ENCODE assay signal across 32 mouse cellular contexts in genomic region chr3:119128076-119128475, GRCm38 (mm10).
"Had no signal": no experiment of that assay in that cellular context is flagged by ENCODE, and none has a peak within 500 bp of the region (broad histone marks: within the 10 kb centered on the region; RNA-seq: fewer than 3 reads in every experiment).

No protein-coding gene starts in this region.

- H3K9me3 ChIP-seq: limb, embryonic 12.5 days; limb, embryonic 13.5 days; limb, embryonic 15.5 days; liver, embryonic 12.5 days; liver, embryonic 15.5 days; lung, embryonic 15.5 days; midbrain, embryonic 10.5 days; midbrain, embryonic 12.5 days; midbrain, embryonic 13.5 days; midbrain, embryonic 15.5 days; neural tube, embryonic 12.5 days; neural tube, embryonic 13.5 days had no signal

- H3K4me3 ChIP-seq: limb, embryonic 12.5 days; limb, embryonic 13.5 days; limb, embryonic 15.5 days; liver, embryonic 12.5 days; liver, embryonic 13.5 days; liver, embryonic 15.5 days; lung, embryonic 15.5 days; megakaryocyte, embryonic 14.5 days; midbrain, embryonic 10.5 days; midbrain, embryonic 12.5 days; midbrain, embryonic 13.5 days; midbrain, embryonic 15.5 days; myocyte; neural tube, embryonic 12.5 days; neural tube, embryonic 13.5 days had no signal

- H3K9ac ChIP-seq: limb, embryonic 12.5 days; limb, embryonic 13.5 days; limb, embryonic 15.5 days; liver, embryonic 12.5 days; liver, embryonic 13.5 days; liver, embryonic 14.5 days; liver, embryonic 15.5 days; liver, postnatal 0 days; lung, embryonic 14.5 days; lung, embryonic 15.5 days; midbrain, embryonic 12.5 days; midbrain, embryonic 13.5 days; midbrain, embryonic 15.5 days; neural tube, embryonic 12.5 days; neural tube, embryonic 13.5 days had no signal

- H3K4me1 ChIP-seq: limb, embryonic 12.5 days; limb, embryonic 13.5 days; limb, embryonic 15.5 days; liver, embryonic 12.5 days; liver, embryonic 13.5 days; liver, embryonic 15.5 days; lung, embryonic 15.5 days; megakaryocyte, embryonic 14.5 days; midbrain, embryonic 10.5 days; midbrain, embryonic 12.5 days; midbrain, embryonic 13.5 days; midbrain, embryonic 15.5 days; neural tube, embryonic 12.5 days; neural tube, embryonic 13.5 days had no signal

- ATAC-seq: liver, embryonic 12.5 days; liver, postnatal 0 days; lung, postnatal 0 days; midbrain, embryonic 13.5 days; midbrain, embryonic 15.5 days; midbrain, embryonic 16.5 days had no signal

- H3K4me2 ChIP-seq: limb, embryonic 12.5 days; limb, embryonic 13.5 days; limb, embryonic 15.5 days; liver, embryonic 11.5 days; liver, embryonic 12.5 days; liver, embryonic 13.5 days; liver, embryonic 15.5 days; lung, embryonic 14.5 days; lung, embryonic 15.5 days; midbrain, embryonic 11.5 days; midbrain, embryonic 12.5 days; midbrain, embryonic 13.5 days; midbrain, embryonic 15.5 days; neural tube, embryonic 12.5 days; neural tube, embryonic 13.5 days had no signal

- H3K27ac ChIP-seq: limb, embryonic 12.5 days; limb, embryonic 13.5 days; limb, embryonic 15.5 days; liver, embryonic 12.5 days; liver, embryonic 13.5 days; liver, embryonic 14.5 days; liver, embryonic 15.5 days; lung, embryonic 15.5 days; macrophage; midbrain, embryonic 10.5 days; midbrain, embryonic 12.5 days; midbrain, embryonic 13.5 days; midbrain, embryonic 15.5 days; neural tube, embryonic 12.5 days; neural tube, embryonic 13.5 days had no signal

- H3K27me3 ChIP-seq: limb, embryonic 12.5 days; limb, embryonic 13.5 days; limb, embryonic 15.5 days; liver, embryonic 12.5 days; liver, embryonic 13.5 days; liver, embryonic 15.5 days; lung, embryonic 15.5 days; megakaryocyte, embryonic 14.5 days; midbrain, embryonic 12.5 days; midbrain, embryonic 13.5 days; midbrain, embryonic 15.5 days; neural tube, embryonic 12.5 days; neural tube, embryonic 13.5 days had no signal

- H3K36me3 ChIP-seq: limb, embryonic 12.5 days; limb, embryonic 13.5 days; limb, embryonic 15.5 days; liver, embryonic 12.5 days; liver, embryonic 13.5 days; liver, embryonic 15.5 days; lung, embryonic 15.5 days; midbrain, embryonic 10.5 days; midbrain, embryonic 12.5 days; midbrain, embryonic 13.5 days; midbrain, embryonic 15.5 days; neural tube, embryonic 12.5 days; neural tube, embryonic 13.5 days had no signal

- DNase-seq: left cerebral cortex, postnatal 4 days; liver; liver, embryonic 13.5 days; liver, postnatal 0 days; lung, adult 18-20 months; lung, adult 2 months; lung, embryonic 14.5 days; lung, postnatal 10 days; lung, postnatal 14 days; lung, postnatal 36 days; lung, postnatal 4 days; midbrain, embryonic 14.5 days had no signal
